Mouse (Mus musculus) heart, adult 2 months (tissue): ENCODE data around the gene Plekha1.
A peak's percentile ranks its signal among the peaks of the same experiment; 100 is the strongest.

ENCODE experiments used
- CTCF ChIP-seq: fragments of 200-600 bp; IDR thresholded peaks from 2 replicates; pipeline ENCODE4 v1.8.1; 2022; ENCODE audit warnings: antibody characterized with exemption, mild to moderate bottlenecking, moderate library complexity
- POLR2A ChIP-seq: fragments of 200-500 bp; IDR thresholded peaks from 2 replicates; pipeline ENCODE4 v1.6.1; 2011; ENCODE audit warnings: mild to moderate bottlenecking, low read depth, low read length, control low read depth; ENCODE audit not compliant: insufficient read depth

- TF ChIP-seq POLR2A (0 out of 2 replicates have a peak, but pooled peaks have one; percentile 11), CTCF (no peak)
Measured at GRCm38 (mm10) chr7:130961429-130961828, 95.9 kb downstream of the Plekha1 start.
